Mouse (Mus musculus) inflammation-experienced regulatory T-cells, adult 6 months (primary cell): ENCODE results near the gene Myo16. TPM values are rescaled to one million over a fixed set of nuclear protein-coding genes. Genes with fewer than 3 reads are reported as not detected.
A peak's percentile ranks its signal among the peaks of the same experiment; 100 is the strongest.

ENCODE experiments used
- ATAC-seq: one replicate; pipeline ENCODE4 v1.8.0; 2017
- polyA plus RNA-seq, 3 experiments: library from polyadenylated mRNA; unstranded; fragments of 100-300 nt; shearing (Covaris generic); gene quantifications; one replicate each; pipeline ENCODE4 v1.2.1; 2017

Myo16 gene
- polyA plus RNA-seq, 3 experiments from 2014 or later = not detected

DNA sequence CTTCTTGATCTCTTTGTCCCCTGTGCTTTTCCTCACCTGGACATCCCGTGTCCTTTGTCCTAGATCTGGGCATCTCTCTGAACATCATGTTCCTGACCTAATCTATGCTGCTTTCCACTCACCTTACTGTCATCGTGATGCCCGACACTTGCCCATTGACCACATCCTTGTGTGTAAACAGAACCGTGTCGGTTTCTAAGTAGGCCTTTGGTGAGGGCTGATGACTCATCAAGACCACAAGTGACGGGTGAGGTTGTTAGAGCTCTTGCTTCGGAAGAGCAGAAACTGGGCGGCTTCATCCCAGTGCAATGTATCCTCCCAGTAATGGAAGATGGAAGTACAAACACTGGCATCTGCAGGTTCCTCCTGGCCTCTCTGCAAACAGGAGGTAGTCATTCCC is 327.1 kb downstream of the Myo16 start:
- peak; percentile 58 for ATAC-seq

- ATAC-seq = no peak
Observed at GRCm38 (mm10) chr8:10482064-10482463, 328.4 kb downstream of the Myo16 start.

- ATAC-seq = no peak
Observed at GRCm38 (mm10) chr8:10482880-10483279, 329.2 kb downstream of the Myo16 start.

DNA sequence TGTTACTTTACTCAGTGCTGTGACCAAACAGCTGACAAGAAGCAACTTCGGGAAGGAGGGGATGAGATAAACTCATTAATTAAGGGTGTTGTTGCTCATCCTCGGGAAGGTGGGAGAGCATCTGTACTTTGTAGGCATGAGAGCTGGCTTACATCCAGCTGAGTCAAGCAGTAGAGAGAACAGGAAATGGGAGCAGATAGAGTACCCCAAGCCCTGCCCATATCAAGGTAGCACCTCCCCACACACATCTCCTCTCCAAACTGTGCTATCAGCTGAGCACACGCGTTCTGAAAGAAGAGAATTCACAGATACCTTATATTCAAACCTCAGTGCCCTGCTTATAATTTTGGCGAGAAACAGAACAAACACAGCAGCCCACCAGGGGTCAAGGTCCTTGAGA is 330.1 kb downstream of the Myo16 start:
- ATAC-seq = no peak

- ATAC-seq = no peak
Observed at GRCm38 (mm10) chr8:10489738-10490419, 336.2 kb downstream of the Myo16 start.

DNA sequence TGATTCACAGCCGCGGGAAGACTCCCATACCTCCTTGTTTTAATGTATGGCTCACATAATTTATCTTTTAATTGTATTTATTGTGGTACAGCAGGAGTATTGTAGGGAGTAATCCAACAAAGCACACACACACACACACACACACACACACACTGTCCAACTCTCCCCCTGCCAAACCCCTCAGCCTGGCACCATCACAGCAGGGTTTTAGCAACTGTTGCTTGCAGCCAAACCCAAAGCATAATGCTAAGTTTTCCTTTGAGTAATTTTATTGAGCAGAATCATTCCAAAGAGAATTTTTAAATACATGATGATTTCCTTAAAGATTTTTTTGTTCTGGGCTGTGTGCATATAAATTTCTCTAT is 336.7 kb downstream of the Myo16 start:
- ATAC-seq = no peak

- no peak for ATAC-seq
Observed at GRCm38 (mm10) chr8:10490874-10491273, 337.2 kb downstream of the Myo16 start.

DNA sequence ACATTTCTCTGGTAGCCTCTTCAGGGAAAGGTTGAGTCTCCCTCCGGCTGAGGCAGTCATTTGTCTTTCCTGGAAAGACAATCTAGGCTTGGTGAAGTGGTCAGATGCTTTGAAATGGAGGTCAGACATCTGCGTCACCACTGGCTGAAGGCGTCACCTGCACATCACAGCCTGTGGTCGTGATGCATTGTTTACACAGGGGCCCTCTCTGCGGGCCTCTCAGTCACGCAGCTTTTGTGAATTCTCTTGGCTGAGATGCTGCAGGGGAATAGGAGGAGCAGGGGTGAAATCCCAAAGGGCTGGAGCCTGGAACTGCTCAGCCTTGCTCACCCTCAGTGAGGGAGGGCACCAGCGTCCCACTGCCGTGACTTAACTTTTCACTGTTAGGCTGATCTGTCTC is 346.1 kb downstream of the Myo16 start:
- ATAC-seq = no peak

- no peak for ATAC-seq
Observed at GRCm38 (mm10) chr8:10500465-10500864, 346.8 kb downstream of the Myo16 start.

DNA sequence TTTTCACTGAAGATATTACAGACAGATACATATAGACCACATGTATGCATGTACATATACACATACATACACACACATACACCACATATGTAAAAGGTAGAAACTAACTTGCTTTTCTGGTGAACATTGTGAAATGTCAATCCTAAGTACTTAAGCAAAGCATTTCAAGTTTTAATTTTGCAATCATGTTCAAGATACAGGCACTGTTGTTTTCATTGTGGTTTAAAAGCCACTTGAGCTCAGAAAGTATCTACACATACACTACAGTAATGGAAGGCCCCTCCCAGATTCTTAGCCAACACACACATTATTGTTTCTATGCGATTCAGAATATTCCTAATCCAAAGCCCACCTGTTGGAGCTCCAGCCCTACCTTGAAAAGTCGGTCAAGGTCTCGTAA is 348.0 kb downstream of the Myo16 start:
- no peak for ATAC-seq

GRCm38 (mm10) chr8:10512105-10512504 is 358.4 kb downstream of the Myo16 start:
- ATAC-seq = no peak

DNA sequence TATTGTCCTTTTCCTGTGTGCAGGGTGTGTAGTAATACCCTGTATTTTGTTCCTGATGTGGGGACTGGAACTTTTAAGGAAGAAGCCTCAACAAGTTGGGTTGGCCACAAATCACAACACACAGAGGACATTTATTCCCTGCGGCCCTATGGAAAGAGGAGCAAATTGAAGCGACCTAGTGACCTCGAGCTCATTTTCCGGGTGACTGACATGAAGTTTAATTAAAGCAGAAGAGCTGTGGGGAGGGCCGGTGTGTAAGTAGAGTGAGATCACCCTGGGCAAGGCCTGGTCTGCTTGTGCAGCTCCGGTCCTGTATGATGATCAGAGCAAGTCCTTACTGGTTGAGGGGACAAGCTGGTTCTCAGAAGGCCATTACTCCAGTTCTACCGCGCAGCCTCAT is 363.7 kb downstream of the Myo16 start:
- no peak for ATAC-seq

DNA sequence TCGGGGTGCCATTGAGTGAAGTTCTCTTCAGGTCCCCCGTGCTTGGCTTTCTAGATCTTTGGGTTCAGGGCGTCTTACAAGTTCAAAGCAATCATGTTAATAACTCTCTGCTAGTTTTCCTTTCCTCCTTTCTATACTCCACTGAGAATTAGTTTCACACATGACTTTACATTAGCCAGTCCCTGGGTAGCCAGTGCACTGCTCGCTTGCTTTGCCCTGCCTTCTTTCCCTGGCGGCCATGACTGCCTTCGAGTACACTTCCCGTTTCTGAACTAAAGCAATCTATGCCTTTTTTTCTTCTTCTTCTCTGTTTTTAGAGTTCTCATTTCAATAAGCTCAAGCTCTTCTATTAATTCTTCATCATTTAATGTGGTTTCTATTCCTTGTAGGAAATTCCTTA is 365.6 kb downstream of the Myo16 start:
- ATAC-seq = no peak

GRCm38 (mm10) chr8:10521463-10521862 is 367.8 kb downstream of the Myo16 start:
- no peak for ATAC-seq

GRCm38 (mm10) chr8:10525686-10526085 is 372.0 kb downstream of the Myo16 start:
- no peak for ATAC-seq

- no peak for ATAC-seq
Observed at GRCm38 (mm10) chr8:10526616-10527015, 372.9 kb downstream of the Myo16 start.

- no peak for ATAC-seq
Observed at GRCm38 (mm10) chr8:10534619-10535286, 381.0 kb downstream of the Myo16 start.

DNA sequence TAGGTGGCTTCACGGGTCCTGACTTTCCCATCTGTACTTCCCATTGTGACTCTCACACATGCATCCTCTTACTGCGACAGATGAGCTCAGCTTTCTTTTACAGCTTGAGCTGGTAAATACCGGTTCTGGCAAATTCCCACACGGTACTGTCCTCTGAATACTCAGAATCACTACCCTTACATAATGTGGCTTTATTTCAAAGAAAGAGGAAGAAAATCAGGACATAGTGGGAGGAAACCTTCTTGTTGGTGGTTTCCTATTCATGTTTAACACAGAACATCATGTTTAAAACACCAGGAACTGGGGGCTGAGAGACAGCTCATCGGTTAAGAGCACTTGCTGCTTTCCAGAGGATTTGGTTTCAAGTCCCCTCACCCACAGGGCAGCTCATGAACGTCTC is 384.6 kb downstream of the Myo16 start:
- ATAC-seq = no peak

DNA sequence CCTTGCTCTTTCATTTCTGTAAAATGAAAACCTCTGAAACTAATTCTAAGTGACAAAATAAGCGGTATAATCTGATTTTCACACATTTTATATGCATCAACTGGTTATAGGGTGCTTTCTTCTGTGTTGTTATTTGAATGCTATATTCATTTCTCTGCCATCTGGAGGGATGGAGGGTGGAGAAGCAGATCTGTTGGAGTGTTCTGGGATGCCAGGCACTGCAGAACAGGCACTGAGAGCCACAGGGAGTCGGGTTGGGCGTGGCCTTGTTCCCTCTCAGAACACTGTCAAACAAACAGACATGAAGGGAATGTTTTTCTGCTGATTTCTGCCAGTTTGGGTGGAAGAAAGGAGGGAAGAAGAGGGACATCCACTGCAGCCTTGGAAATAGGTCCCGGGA is 386.0 kb downstream of the Myo16 start:
- ATAC-seq = no peak

GRCm38 (mm10) chr8:10545890-10546289 is 392.2 kb downstream of the Myo16 start:
- no peak for ATAC-seq

DNA sequence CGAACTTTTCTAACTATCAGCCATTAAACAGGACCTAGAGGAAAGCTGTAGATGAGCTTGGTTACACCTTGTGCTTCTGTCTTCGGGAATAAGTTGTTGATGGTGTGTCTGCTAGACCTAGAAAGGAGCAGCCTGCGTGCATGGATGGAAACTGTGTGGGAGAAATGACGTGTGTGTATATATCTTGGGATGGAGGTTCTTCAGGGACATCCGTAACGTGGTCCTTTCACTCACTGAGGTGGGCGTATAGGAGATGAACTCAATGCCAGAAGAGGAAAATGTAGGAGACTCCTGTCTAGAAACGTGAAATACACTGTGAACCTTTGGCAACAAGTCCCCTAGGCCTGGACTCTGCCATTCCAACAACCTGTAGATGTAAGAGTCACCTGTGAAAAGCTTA is 392.8 kb downstream of the Myo16 start:
- no peak for ATAC-seq

DNA sequence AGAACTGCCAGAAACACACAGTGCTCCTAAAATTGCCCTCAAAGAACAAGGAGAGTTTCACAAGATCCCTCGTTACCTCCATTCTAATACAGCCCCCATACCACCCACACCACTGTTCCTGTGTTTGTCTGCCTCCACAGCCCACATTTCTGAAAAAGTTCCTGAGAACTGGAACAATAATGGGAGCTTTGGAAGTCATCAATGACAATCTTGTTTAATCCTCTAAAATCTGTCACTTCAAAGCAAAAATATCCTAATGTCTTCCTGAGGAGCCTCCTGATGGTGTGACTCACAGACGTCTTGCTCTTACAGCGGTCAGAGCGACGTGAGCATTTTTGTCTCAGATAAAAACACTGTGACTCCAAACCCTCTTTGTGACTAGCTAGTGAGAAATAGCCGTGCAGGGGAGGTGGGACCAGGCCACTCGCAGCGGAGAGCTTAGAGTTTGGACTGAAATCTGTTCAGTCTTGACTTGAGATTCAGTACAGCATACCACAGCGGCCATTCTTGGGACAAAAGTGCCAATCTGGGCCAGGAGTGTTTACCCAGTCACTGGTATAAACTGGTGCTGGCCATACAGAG is 394.4 kb downstream of the Myo16 start:
- ATAC-seq = no peak

DNA sequence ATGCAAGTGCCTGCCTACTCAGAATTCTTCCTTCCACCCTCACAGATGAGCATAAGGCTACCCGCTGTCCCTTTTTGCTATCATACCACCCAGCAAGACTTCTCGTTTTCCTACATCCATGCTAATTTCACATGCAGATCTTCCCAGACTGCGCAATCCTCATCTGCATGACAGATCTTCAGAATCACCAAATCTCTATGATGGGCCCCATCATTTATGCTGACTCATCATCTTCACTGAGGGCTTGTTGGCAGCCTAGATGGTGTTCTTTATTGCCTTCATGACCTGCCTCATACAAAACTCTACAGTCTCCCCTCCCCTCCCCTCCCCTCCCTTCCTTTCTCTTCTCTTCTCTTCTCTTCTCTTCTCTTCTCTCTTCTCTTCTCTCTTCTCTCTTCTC is 395.7 kb downstream of the Myo16 start:
- ATAC-seq = no peak

GRCm38 (mm10) chr8:10557961-10558360 is 404.2 kb downstream of the Myo16 start:
- ATAC-seq = no peak
